Mouse (Mus musculus) forebrain, embryonic 12.5 days (tissue): ENCODE results near the gene Tmem131l. TPM values are rescaled to one million over a fixed set of nuclear protein-coding genes. Genes with fewer than 3 reads are reported as not detected.

ENCODE experiments used
- ATAC-seq: fragments of 200-750 bp; cut with Nextera tagmentation; 2 replicates; pipeline ENCODE4 v1.8.0; 2017; ENCODE audit warnings: moderate TSS enrichment; ENCODE audit not compliant: low FRiP score
- H3K27ac ChIP-seq: fragments of 300-500 bp; sonication (generic); 2 replicates; pipeline ENCODE4 v1.5.1; 2016; ENCODE audit warnings: mild to moderate bottlenecking
- H3K27me3 ChIP-seq: fragments of 300-500 bp; sonication (generic); 2 replicates; pipeline ENCODE4 v1.6.1; 2016; ENCODE audit warnings: mild to moderate bottlenecking
- H3K36me3 ChIP-seq: fragments of 300-500 bp; sonication (generic); replicated peaks from 2 replicates; pipeline ENCODE4 v1.6.1; 2016; ENCODE audit warnings: mild to moderate bottlenecking
- H3K4me1 ChIP-seq: fragments of 300-500 bp; sonication (generic); 2 replicates; pipeline ENCODE4 v1.6.1; 2016
- H3K4me2 ChIP-seq: fragments of 300-500 bp; sonication (generic); 2 replicates; pipeline ENCODE4 v1.6.1; 2016; ENCODE audit warnings: mild to moderate bottlenecking, moderate library complexity
- H3K4me3 ChIP-seq: fragments of 300-500 bp; sonication (generic); replicated peaks from 2 replicates; pipeline ENCODE4 v1.5.1; 2016; ENCODE audit warnings: mild to moderate bottlenecking
- H3K9ac ChIP-seq: fragments of 300-500 bp; sonication (generic); 2 replicates; pipeline ENCODE4 v1.6.1; 2016; ENCODE audit warnings: mild to moderate bottlenecking
- H3K9me3 ChIP-seq: fragments of 300-500 bp; sonication (generic); 2 replicates; pipeline ENCODE4 v1.6.1; 2016
- WGBS: fragments of 180-500 bp; shearing (Covaris S2); methylation state at CpG from one replicate; pipeline ENCODE4 v1.1.7; 2016; 5-methylcytosine and 5-hydroxymethylcytosine counted together
- polyA plus RNA-seq: library from polyadenylated mRNA; unstranded; fragments of >200 nt; fragmentation: Nextera tagmentation; extraction: Ambion mirVana; gene quantifications from 2 replicates; pipeline ENCODE4 v1.2.1, GENCODE M21; 2016

The Tmem131l gene
- polyA plus RNA-seq, 1 experiment from 2014 or later: 116 TPM

DNA sequence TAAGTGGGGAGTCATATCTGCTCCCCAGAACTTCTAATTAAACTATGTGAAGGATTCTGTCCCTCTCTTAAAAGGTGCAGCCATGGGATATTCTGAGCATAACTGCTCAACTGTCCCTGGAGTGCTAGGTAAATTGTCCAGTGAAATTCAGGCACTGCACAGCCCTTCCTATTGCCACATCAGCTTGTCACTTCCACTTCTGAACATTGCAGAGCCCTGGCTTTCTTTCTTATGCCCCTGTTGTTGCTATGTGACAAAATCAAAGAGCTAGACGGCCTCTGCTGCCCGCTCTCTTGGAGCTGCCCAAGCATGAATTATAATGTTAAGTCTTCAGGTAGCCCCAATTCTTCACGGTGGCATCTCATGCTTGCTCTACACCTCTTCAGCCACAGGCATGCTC lies 180.9 kb downstream of the Tmem131l start:
- H3K4me3 ChIP-seq: no peak overlapping the region
- no peak overlapping the region for H3K27ac ChIP-seq
- WGBS: 78% methylated on average over 3 of the region's 3 CpGs
- no peaks in the 10 kb centered on the region for H3K4me1 ChIP-seq
- H3K9ac ChIP-seq: no peak overlapping the region
- H3K4me2 ChIP-seq: no peak overlapping the region
- no peaks in the 10 kb centered on the region for H3K9me3 ChIP-seq
- ATAC-seq: no peak
- no peaks in the 10 kb centered on the region for H3K27me3 ChIP-seq
- no peaks in the 10 kb centered on the region for H3K36me3 ChIP-seq

DNA sequence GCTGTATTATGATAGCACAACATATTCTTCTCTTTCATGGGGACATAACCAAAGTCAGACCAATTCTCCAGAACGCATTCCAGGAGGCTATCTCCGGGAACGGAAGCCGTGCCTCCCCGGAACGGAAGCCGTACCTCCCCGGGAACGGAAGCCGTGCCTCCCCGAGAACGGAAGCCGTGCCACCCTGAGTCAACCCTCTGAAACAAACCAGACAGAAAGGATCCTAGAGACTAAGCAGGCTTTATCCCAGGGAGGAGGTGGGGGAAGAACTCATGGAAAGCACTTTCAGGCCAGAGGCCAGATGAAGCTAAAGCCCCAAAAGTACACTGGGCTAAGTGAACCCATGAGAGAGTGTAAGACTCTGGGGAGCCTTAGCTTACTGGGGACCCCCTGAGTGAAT lies 182.4 kb downstream of the Tmem131l start:
- ATAC-seq: no peak
- no peak overlapping the region for H3K4me3 ChIP-seq

DNA sequence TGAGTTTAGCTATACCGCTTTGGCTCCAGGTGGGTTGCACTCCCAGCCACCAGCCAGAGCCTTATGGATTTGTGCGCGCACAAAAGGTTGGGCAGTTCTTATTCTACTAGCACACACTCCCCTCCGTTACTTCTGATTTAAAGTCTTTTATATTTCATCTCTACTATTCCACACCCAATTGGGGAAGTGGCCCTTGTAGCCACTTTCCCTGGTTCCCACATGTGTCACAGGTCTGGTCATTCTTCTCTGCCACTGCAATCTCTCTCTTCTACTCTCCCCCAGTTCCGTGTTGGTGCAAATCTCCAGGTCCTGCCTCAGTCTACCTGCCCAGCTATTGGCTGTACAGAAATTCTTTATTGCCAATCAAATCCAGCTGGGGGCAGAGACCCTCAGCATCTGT lies 184.3 kb downstream of the Tmem131l start:
- H3K27me3 ChIP-seq: no peaks in the 10 kb centered on the region
- H3K9me3 ChIP-seq: no peaks in the 10 kb centered on the region
- H3K9ac ChIP-seq: no peak overlapping the region
- no peak for ATAC-seq
- H3K4me3 ChIP-seq: no peak overlapping the region
- no peak overlapping the region for H3K27ac ChIP-seq
- H3K4me1 ChIP-seq: no peaks in the 10 kb centered on the region
- WGBS: 92% methylated on average over 5 of the region's 5 CpGs
- no peak overlapping the region for H3K4me2 ChIP-seq
- H3K36me3 ChIP-seq: no peaks in the 10 kb centered on the region

More for the DNA sequence above, 182.4 kb downstream of the Tmem131l start:
- Histone ChIP-seq H3K36me3 (no peaks in the 10 kb centered on the region), H3K4me2 (no peak overlapping the region), H3K4me1 (no peaks in the 10 kb centered on the region), H3K9me3 (no peaks in the 10 kb centered on the region), H3K9ac (no peak overlapping the region), H3K27ac (no peak overlapping the region), H3K27me3 (no peaks in the 10 kb centered on the region)
- WGBS: 94% methylated on average over 13 of the region's 13 CpGs

DNA sequence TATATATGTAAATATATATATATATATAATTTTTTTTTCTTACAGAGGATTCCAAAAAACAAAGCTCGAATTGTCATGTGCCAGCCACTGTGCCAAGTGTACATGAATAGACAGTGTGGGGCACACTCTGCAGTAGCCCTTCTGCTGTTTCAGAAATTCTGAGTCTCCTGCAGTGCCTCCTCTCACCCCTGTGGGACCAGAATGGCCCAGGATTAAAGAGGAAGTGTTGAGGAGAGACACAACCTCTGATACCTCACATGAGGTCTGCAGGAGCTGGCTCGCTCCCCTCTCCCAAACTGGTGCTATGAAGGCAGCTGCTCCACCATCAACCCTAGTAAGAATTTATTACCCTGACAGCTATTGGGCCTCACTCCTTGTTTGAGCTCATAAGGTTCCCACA lies 190.6 kb downstream of the Tmem131l start:
- Histone ChIP-seq H3K4me2 (no peak overlapping the region), H3K9me3 (no peaks in the 10 kb centered on the region), H3K4me1 (no peaks in the 10 kb centered on the region), H3K27me3 (no peaks in the 10 kb centered on the region), H3K9ac (no peak overlapping the region), H3K27ac (no peak overlapping the region), H3K36me3 (no peaks in the 10 kb centered on the region), H3K4me3 (no peak overlapping the region)
- WGBS: 68% methylated on average over 2 of the region's 2 CpGs
- ATAC-seq: no peak

Other genes starting within 250 kb of the Tmem131l start
- 0.60 and 0.88 TPM in 2 replicates for gene Tlr2, start 198.4 kb downstream of the Tmem131l start, polyA plus RNA-seq
- 8.5 and 10.5 TPM in 2 replicates for gene Mnd1, start 115.6 kb upstream of the Tmem131l start, polyA plus RNA-seq
- 1.5 and 2.5 TPM in 2 replicates for gene Gm6525, start 133.9 kb upstream of the Tmem131l start, polyA plus RNA-seq